In genomic region chr10:96616001-96616708, GRCm38 (mm10) we compare ENCODE assay signal across 8 mouse cellular contexts. TPM values are rescaled to one million over a fixed set of nuclear protein-coding genes. Genes with fewer than 3 reads are reported as not detected.
DNase-seq lines count a peak whose midpoint lies in the region; ATAC-seq and TF ChIP-seq lines count a peak whose summit lies in the region.

No protein-coding gene starts in this region.

- TF ChIP-seq POLR2A in liver, adult 2 months (IDR thresholded peaks at IDR 0.05; ENCODE audit: extremely low read depth, insufficient read depth, low read length): peak; percentile 71; the same call in 1 of the 2 replicates

- H3K27me3 ChIP-seq in liver, adult 2 months (ENCODE audit: control insufficient read depth, insufficient read depth, low read length): no peaks in the 10 kb centered on the region
- no peaks in the 10 kb centered on the region for H3K27me3 ChIP-seq in embryonic facial prominence, embryonic 12.5 days
- H3K27me3 ChIP-seq in intestine, embryonic 15.5 days (replicated peaks): no peaks in the 10 kb centered on the region
- H3K27me3 ChIP-seq in neural tube, embryonic 13.5 days: no peaks in the 10 kb centered on the region

- peaks cover 8% of the 10 kb centered on the region; the same call in 1 of the 2 replicates for H3K79me2 ChIP-seq in liver, adult 2 months (ENCODE audit: control insufficient read depth, insufficient read depth, low read length)

- no peak for DNase-seq in liver, adult 2 months (ENCODE audit: extremely low read depth, low read depth, low spot score)
- no peak for DNase-seq in liver
- no peak for DNase-seq in left cerebral cortex, adult 11 months (ENCODE audit: low spot score)
- no peak for DNase-seq in cerebellum, adult 11-12 months

- peak overlapping the region; percentile 79 for H3K4me3 ChIP-seq in liver, adult 2 months (ENCODE audit: insufficient read depth, low read depth, low read length)
- peak overlapping the region; percentile 99 for H3K4me3 ChIP-seq in embryonic facial prominence, embryonic 12.5 days
- peak overlapping the region; percentile 98 for H3K4me3 ChIP-seq in intestine, embryonic 15.5 days (replicated peaks)
- H3K4me3 ChIP-seq in neural tube, embryonic 13.5 days: peak overlapping the region; percentile 77

- peaks cover 10% of the 10 kb centered on the region for H3K36me3 ChIP-seq in liver, adult 2 months (ENCODE audit: control insufficient read depth, insufficient read depth, low read length)
- H3K36me3 ChIP-seq in embryonic facial prominence, embryonic 12.5 days: peaks cover 10% of the 10 kb centered on the region; the same call in 1 of the 2 replicates
- no peaks in the 10 kb centered on the region; the same call in 1 of the 2 replicates for H3K36me3 ChIP-seq in intestine, embryonic 15.5 days
- peaks cover 7% of the 10 kb centered on the region for H3K36me3 ChIP-seq in neural tube, embryonic 13.5 days

- ATAC-seq in embryonic facial prominence, embryonic 12.5 days (ENCODE audit: insufficient number of reproducible peaks, insufficient read depth, low FRiP score, low TSS enrichment): no peak; the same call in 1 of the 2 replicates
- no peak; the same call in 1 of the 2 replicates for ATAC-seq in intestine, embryonic 15.5 days
- no peak for ATAC-seq in neural tube, embryonic 13.5 days (ENCODE audit: low read depth)
- no peak for ATAC-seq in cerebellum, adult (ENCODE audit: insufficient number of reproducible peaks, low FRiP score, low TSS enrichment)

- under 1% methylated on average over 24 of the region's 24 CpGs for WGBS in liver, adult 2 months
- WGBS in embryonic facial prominence, embryonic 12.5 days: 2% methylated on average over 24 of the region's 24 CpGs
- WGBS in intestine, embryonic 15.5 days: 1% methylated on average over 24 of the region's 24 CpGs
- 2% methylated on average over 24 of the region's 24 CpGs for WGBS in neural tube, embryonic 13.5 days

- H3K4me2 ChIP-seq in embryonic facial prominence, embryonic 12.5 days (replicated peaks): peak overlapping the region; percentile 55
- H3K4me2 ChIP-seq in intestine, embryonic 15.5 days (replicated peaks): peak overlapping the region; percentile 61
- peak overlapping the region; percentile 59 for H3K4me2 ChIP-seq in neural tube, embryonic 13.5 days

- H3K27ac ChIP-seq in liver, adult 2 months (replicated peaks; ENCODE audit: insufficient read depth, low read depth, low read length): peak overlapping the region; percentile 92
- peak overlapping the region; percentile 76 for H3K27ac ChIP-seq in embryonic facial prominence, embryonic 12.5 days
- peak overlapping the region; percentile 93 for H3K27ac ChIP-seq in intestine, embryonic 15.5 days
- H3K27ac ChIP-seq in neural tube, embryonic 13.5 days (replicated peaks): peak overlapping the region; percentile 96

- H3K9me3 ChIP-seq in embryonic facial prominence, embryonic 12.5 days: no peaks in the 10 kb centered on the region
- no peaks in the 10 kb centered on the region for H3K9me3 ChIP-seq in intestine, embryonic 15.5 days
- no peaks in the 10 kb centered on the region for H3K9me3 ChIP-seq in neural tube, embryonic 13.5 days

- H3K4me1 ChIP-seq in liver, adult 2 months (ENCODE audit: control insufficient read depth, insufficient read depth, low read length): peaks cover 11% of the 10 kb centered on the region
- H3K4me1 ChIP-seq in embryonic facial prominence, embryonic 12.5 days: peaks cover 10% of the 10 kb centered on the region; the same call in 1 of the 2 replicates
- H3K4me1 ChIP-seq in intestine, embryonic 15.5 days (replicated peaks): 0 out of 2 replicates have a peak, but pooled peaks cover 2% of the 10 kb centered on the region
- H3K4me1 ChIP-seq in neural tube, embryonic 13.5 days (replicated peaks): peaks cover 21% of the 10 kb centered on the region

- H3K9ac ChIP-seq in liver, adult 2 months (ENCODE audit: low read depth, low read length): peak overlapping the region; percentile 84
- H3K9ac ChIP-seq in embryonic facial prominence, embryonic 12.5 days: peak overlapping the region; percentile 100
- peak overlapping the region; percentile 68 for H3K9ac ChIP-seq in intestine, embryonic 15.5 days
- peak overlapping the region; percentile 79 for H3K9ac ChIP-seq in neural tube, embryonic 13.5 days

- peak; percentile 17; the same call in 1 of the 2 replicates for TF ChIP-seq CTCF in liver, adult 2 months (IDR thresholded peaks at IDR 0.05; ENCODE audit: low read depth, low read length)

RNA-seq across cellular contexts. Expression of gene Btg1, which starts 0.7 kb away (rescaled TPM):
- total RNA-seq in liver, adult 2 months (2014; rRNA removed): 12.6 and 28.1 TPM in 2 replicates
- polyA plus RNA-seq in liver, adult 2 months (2012; rRNA removed): 11.2 and 19.1 TPM in 2 replicates
- 70.3 and 71.9 TPM in 2 replicates for polyA plus RNA-seq in embryonic facial prominence, embryonic 12.5 days (2016; fragmentation: Nextera tagmentation; extraction: Ambion mirVana)
- polyA plus RNA-seq in intestine, embryonic 15.5 days (2015; fragmentation: Nextera tagmentation; extraction: Ambion mirVana): 43.9 and 47.9 TPM in 2 replicates
- polyA plus RNA-seq in neural tube, embryonic 13.5 days (2015; fragmentation: Nextera tagmentation; extraction: Ambion mirVana): 49.5 and 51.6 TPM in 2 replicates
